ENCODE assay signal across 24 mouse cellular contexts in the genomic region with DNA sequence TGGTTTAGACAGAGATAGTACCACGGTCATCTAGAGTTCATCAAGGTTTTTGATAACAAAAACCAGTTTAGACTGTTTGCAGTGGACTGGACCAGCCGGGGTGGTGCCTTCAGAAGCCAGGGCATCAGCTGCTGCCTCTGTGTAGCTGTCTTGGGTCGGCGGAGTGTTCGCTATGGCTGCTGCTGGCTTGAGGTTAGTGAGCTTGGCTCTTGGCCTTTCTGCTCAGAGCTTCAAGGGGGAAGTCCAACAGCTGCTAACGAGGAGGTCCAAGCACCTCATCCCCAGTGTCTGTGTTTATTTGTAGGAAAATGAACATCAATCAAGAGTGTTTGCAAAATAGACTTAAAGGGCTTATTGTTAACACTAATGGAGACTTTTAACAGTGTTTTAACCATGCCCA.
DNase-seq lines count a peak whose midpoint lies in the region; ATAC-seq lines count a peak whose summit lies in the region.
"Had no signal": no experiment of that assay in that cellular context is flagged by ENCODE, and none has a peak within 500 bp of the region (broad histone marks: within the 10 kb centered on the region; RNA-seq: fewer than 3 reads in every experiment).

No protein-coding gene starts in this region.

- no peak overlapping the region for H3K27ac ChIP-seq in lung, embryonic 15.5 days
- no peak overlapping the region for H3K27ac ChIP-seq in hindbrain, embryonic 11.5 days (ENCODE audit: low read depth, low read length)
- H3K27ac ChIP-seq: forebrain, embryonic 10.5 days; forebrain, embryonic 13.5 days; heart, embryonic 10.5 days; heart, embryonic 13.5 days; hindbrain, embryonic 12.5 days; hindbrain, embryonic 15.5 days had no signal

- no peak overlapping the region for H3K9ac ChIP-seq in lung, embryonic 15.5 days
- no peak overlapping the region for H3K9ac ChIP-seq in hindbrain, embryonic 11.5 days (ENCODE audit: low read depth, low read length)
- H3K9ac ChIP-seq: forebrain, embryonic 13.5 days; heart, embryonic 13.5 days; hindbrain, embryonic 12.5 days; hindbrain, embryonic 15.5 days had no signal

- no peaks in the 10 kb centered on the region for H3K36me3 ChIP-seq in lung, embryonic 15.5 days
- H3K36me3 ChIP-seq in hindbrain, embryonic 11.5 days (ENCODE audit: control insufficient read depth, insufficient read depth, low read length) = no peaks in the 10 kb centered on the region
- H3K36me3 ChIP-seq: forebrain, embryonic 10.5 days; heart, embryonic 10.5 days; heart, embryonic 13.5 days; hindbrain, embryonic 12.5 days; hindbrain, embryonic 15.5 days had no signal

- no peaks in the 10 kb centered on the region for H3K27me3 ChIP-seq in lung, embryonic 15.5 days
- H3K27me3 ChIP-seq in hindbrain, embryonic 11.5 days (ENCODE audit: control insufficient read depth, insufficient read depth, low read length) = no peaks in the 10 kb centered on the region
- H3K27me3 ChIP-seq: forebrain, embryonic 13.5 days; heart, embryonic 13.5 days; hindbrain, embryonic 12.5 days; hindbrain, embryonic 15.5 days had no signal

- DNase-seq in kidney, postnatal 10 days = peak; percentile 25
- DNase-seq in kidney, postnatal 36 days = no peak
- DNase-seq in lung, postnatal 36 days = no peak
- DNase-seq in lung, postnatal 10 days = peak; percentile 49
- DNase-seq in lung, postnatal 14 days = peak; percentile 8
- DNase-seq in hindbrain, embryonic 11.5 days (ENCODE audit: low spot score) = no peak
- DNase-seq: adrenal gland, adult 2 months; adrenal gland, postnatal 14 days; cerebellum, adult 11 months; cerebellum, adult 8-10 months; cerebellum, postnatal 14 days; gastrocnemius, postnatal 14 days; heart, adult 18-20 months; heart, postnatal 14 days; heart, postnatal 4 days had no signal

- H3K9me3 ChIP-seq in lung, embryonic 15.5 days = no peaks in the 10 kb centered on the region
- H3K9me3 ChIP-seq in hindbrain, embryonic 11.5 days (ENCODE audit: control insufficient read depth, low read length) = no peaks in the 10 kb centered on the region
- H3K9me3 ChIP-seq: forebrain, embryonic 10.5 days; forebrain, embryonic 13.5 days; heart, embryonic 10.5 days; heart, embryonic 13.5 days; hindbrain, embryonic 12.5 days; hindbrain, embryonic 15.5 days had no signal

- H3K4me2 ChIP-seq in lung, embryonic 15.5 days = no peak overlapping the region
- H3K4me2 ChIP-seq in hindbrain, embryonic 11.5 days (replicated peaks; ENCODE audit: low read depth, low read length) = no peak overlapping the region
- H3K4me2 ChIP-seq: forebrain, embryonic 13.5 days; heart, embryonic 13.5 days; hindbrain, embryonic 12.5 days; hindbrain, embryonic 15.5 days had no signal

- 0 out of 2 replicates have a peak, but pooled peaks cover 4% of the 10 kb centered on the region for H3K4me1 ChIP-seq in lung, embryonic 15.5 days
- H3K4me1 ChIP-seq in hindbrain, embryonic 11.5 days (replicated peaks; ENCODE audit: control insufficient read depth, insufficient read depth, low read length) = no peaks in the 10 kb centered on the region
- H3K4me1 ChIP-seq: forebrain, embryonic 10.5 days; forebrain, embryonic 13.5 days; heart, embryonic 10.5 days; heart, embryonic 13.5 days; hindbrain, embryonic 12.5 days; hindbrain, embryonic 15.5 days had no signal

- WGBS in lung, embryonic 15.5 days = 43% methylated on average over 6 of the region's 6 CpGs
- 89% methylated on average over 6 of the region's 6 CpGs for WGBS in hindbrain, embryonic 11.5 days

- H3K4me3 ChIP-seq in lung, embryonic 15.5 days = no peak overlapping the region
- H3K4me3 ChIP-seq in hindbrain, embryonic 11.5 days (ENCODE audit: low read depth, low read length) = no peak overlapping the region
- H3K4me3 ChIP-seq: forebrain, embryonic 10.5 days; forebrain, embryonic 13.5 days; heart, embryonic 10.5 days; heart, embryonic 13.5 days; hindbrain, embryonic 12.5 days; hindbrain, embryonic 15.5 days had no signal

- ATAC-seq in lung, embryonic 15.5 days (ENCODE audit: borderline replicate concordance, extremely low read depth, low FRiP score, low TSS enrichment) = peak; percentile 67; the same call in 1 of the 2 replicates
- no peak for ATAC-seq in hindbrain, embryonic 11.5 days (ENCODE audit: low FRiP score)
- ATAC-seq: CD4-positive, CD25-positive, alpha-beta regulatory T cell, adult 4 months; forebrain, embryonic 13.5 days; forebrain, embryonic 16.5 days had no signal

Comparison
In these comparisons a context has a peak if more than half of its experiments do, and no peak if none do; other contexts are left out.
1. DNase-seq: peak in kidney, postnatal 10 days (single experiment), lung, postnatal 10 days (single experiment) and lung, postnatal 14 days (single experiment); none in kidney, postnatal 36 days (0 of 2), lung, postnatal 36 days (single experiment) and hindbrain, embryonic 11.5 days (single experiment).